Mouse (Mus musculus): ENCODE data around the gene Iyd.

DNA sequence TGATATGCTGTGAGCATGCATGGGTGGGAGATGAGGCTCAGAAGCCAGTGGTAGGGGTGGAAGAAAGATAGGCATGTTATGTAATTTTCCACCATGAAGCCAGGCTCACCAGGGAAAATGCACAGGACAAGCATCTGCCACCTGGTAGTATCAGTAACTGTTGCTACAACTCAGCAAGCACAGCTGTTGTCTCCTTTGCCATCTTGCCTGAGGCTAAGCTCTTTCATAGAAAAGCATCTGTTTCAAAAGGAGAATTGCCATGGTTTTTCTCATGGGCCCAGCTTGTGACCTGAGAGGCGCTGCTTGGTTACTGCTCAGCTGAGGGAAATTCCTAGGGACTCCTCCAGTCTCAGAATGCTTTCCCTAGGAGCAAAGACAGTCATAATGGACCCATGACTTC lies 3.7 kb upstream of the Iyd start:
- TF ChIP-seq CTCF (IDR thresholded peaks at IDR 0.05; ENCODE audit: low read depth) (no peak), EP300 (IDR thresholded peaks at IDR 0.05; ENCODE audit: low read depth) (no peak)
